Mouse (Mus musculus): ENCODE results near the gene Gpc6.
A peak's percentile ranks its signal among the peaks of the same experiment; 100 is the strongest.
"Not testable (repeated sequence)": the region's sequence is repeated elsewhere in the genome, so short reads cannot be mapped to it uniquely, and the experiment has no call there.

Gene Gpc6

GRCm38 (mm10) chr14:117369331-117369866 is 444.3 kb downstream of the Gpc6 start:
- DNase-seq (ENCODE audit: low read depth, low spot score) = no peak

GRCm38 (mm10) chr14:117376822-117377376 is 451.8 kb downstream of the Gpc6 start:
- DNase-seq (ENCODE audit: low read depth, low spot score) = no peak

GRCm38 (mm10) chr14:117379979-117380378 is 454.9 kb downstream of the Gpc6 start:
- no peak for DNase-seq (ENCODE audit: low read depth, low spot score)

- DNase-seq (ENCODE audit: low read depth, low spot score) = no peak
Observed at GRCm38 (mm10) chr14:117383188-117383587, 458.1 kb downstream of the Gpc6 start.

GRCm38 (mm10) chr14:117384096-117384770 is 459.1 kb downstream of the Gpc6 start:
- DNase-seq (ENCODE audit: low read depth, low spot score) = no peak

GRCm38 (mm10) chr14:117385731-117386270 is 460.7 kb downstream of the Gpc6 start:
- no peak for DNase-seq (ENCODE audit: low read depth, low spot score)

GRCm38 (mm10) chr14:117390794-117391320 is 465.7 kb downstream of the Gpc6 start:
- DNase-seq (ENCODE audit: low read depth, low spot score) = no peak

- no peak for DNase-seq (ENCODE audit: low read depth, low spot score)
Observed at GRCm38 (mm10) chr14:117391412-117391811, 466.3 kb downstream of the Gpc6 start.

- DNase-seq (ENCODE audit: low read depth, low spot score) = no peak
Observed at GRCm38 (mm10) chr14:117397165-117397564, 472.1 kb downstream of the Gpc6 start.

- DNase-seq (ENCODE audit: low read depth, low spot score) = peak; percentile 8
Observed at GRCm38 (mm10) chr14:117407824-117408524, 482.9 kb downstream of the Gpc6 start.

GRCm38 (mm10) chr14:117408525-117408835 is 483.4 kb downstream of the Gpc6 start:
- DNase-seq (ENCODE audit: low read depth, low spot score) = peak; percentile 11

- DNase-seq (ENCODE audit: low read depth, low spot score) = no peak
Observed at GRCm38 (mm10) chr14:117409778-117410177, 484.7 kb downstream of the Gpc6 start.

GRCm38 (mm10) chr14:117410511-117410910 is 485.4 kb downstream of the Gpc6 start:
- DNase-seq (ENCODE audit: low read depth, low spot score) = no peak

- DNase-seq (ENCODE audit: low read depth, low spot score) = no peak
Observed at GRCm38 (mm10) chr14:117415045-117415444, 489.9 kb downstream of the Gpc6 start.

- no peak for DNase-seq (ENCODE audit: low read depth, low spot score)
Observed at GRCm38 (mm10) chr14:117419561-117420218, 494.6 kb downstream of the Gpc6 start.

- no peak for DNase-seq (ENCODE audit: low read depth, low spot score)
Observed at GRCm38 (mm10) chr14:117421170-117421569, 496.1 kb downstream of the Gpc6 start.

- no peak for DNase-seq (ENCODE audit: low read depth, low spot score)
Observed at GRCm38 (mm10) chr14:117426116-117426515, 501.0 kb downstream of the Gpc6 start.

GRCm38 (mm10) chr14:117427776-117428175 is 502.7 kb downstream of the Gpc6 start:
- no peak for DNase-seq (ENCODE audit: low read depth, low spot score)

- no peak for DNase-seq (ENCODE audit: low read depth, low spot score)
Observed at GRCm38 (mm10) chr14:117435739-117436138, 510.6 kb downstream of the Gpc6 start.

- not testable (repeated sequence) for DNase-seq (ENCODE audit: low read depth, low spot score)
Observed at GRCm38 (mm10) chr14:117446675-117447231, 521.6 kb downstream of the Gpc6 start.

- no peak for DNase-seq (ENCODE audit: low read depth, low spot score)
Observed at GRCm38 (mm10) chr14:117451391-117451991, 526.4 kb downstream of the Gpc6 start.
